Mouse (Mus musculus) brain, embryonic 18.5 days (tissue): Measurements from ENCODE around the gene Tcf19.
A peak's percentile ranks its signal among the peaks of the same experiment; 100 is the strongest.

Experiments
- DNase-seq: peaks from one replicate; pipeline ENCODE4 v3.0.0-alpha.2; 2012; ENCODE audit warnings: low read depth, low spot score

Gene Tcf19

GRCm38 (mm10) chr17:35516652-35517500 lies at the start of gene Tcf19, which contains the start of gene Cchcr1:
Gene Tcf19 (minus strand): TSS chr17:35516824.
Gene Cchcr1 (plus strand): TSS chr17:35517100.
- peak; percentile 93 for DNase-seq

- no peak for DNase-seq
Measured at GRCm38 (mm10) chr17:35558216-35558615, 41.6 kb upstream of the Tcf19 start.

- no peak for DNase-seq
Measured at GRCm38 (mm10) chr17:35557351-35557750, 40.7 kb upstream of the Tcf19 start.

GRCm38 (mm10) chr17:35556812-35557211 lies 40.2 kb upstream of the Tcf19 start:
- DNase-seq: no peak

- DNase-seq: no peak
Measured at GRCm38 (mm10) chr17:35556186-35556765, 39.7 kb upstream of the Tcf19 start.

- DNase-seq: no peak
Measured at GRCm38 (mm10) chr17:35554761-35555397, 38.3 kb upstream of the Tcf19 start.

- no peak for DNase-seq
Measured at GRCm38 (mm10) chr17:35554321-35554720, 37.7 kb upstream of the Tcf19 start.

- no peak for DNase-seq
Measured at GRCm38 (mm10) chr17:35551881-35552414, 35.3 kb upstream of the Tcf19 start, which contains the start of gene Cdsn. Gene Cdsn (plus strand): TSS chr17:35552128.

GRCm38 (mm10) chr17:35550871-35551270 lies 34.2 kb upstream of the Tcf19 start:
- no peak for DNase-seq

GRCm38 (mm10) chr17:35550143-35550494 lies 33.5 kb upstream of the Tcf19 start:
- no peak for DNase-seq

GRCm38 (mm10) chr17:35549437-35550142 lies 33.0 kb upstream of the Tcf19 start:
- DNase-seq: no peak

GRCm38 (mm10) chr17:35548636-35549035 lies 32.0 kb upstream of the Tcf19 start:
- DNase-seq: no peak

- DNase-seq: no peak
Measured at GRCm38 (mm10) chr17:35547465-35547864, 30.8 kb upstream of the Tcf19 start.

- no peak for DNase-seq
Measured at GRCm38 (mm10) chr17:35544680-35545079, 28.1 kb upstream of the Tcf19 start.

GRCm38 (mm10) chr17:35544001-35544400 lies 27.4 kb upstream of the Tcf19 start:
- no peak for DNase-seq

GRCm38 (mm10) chr17:35543412-35543861 lies 26.8 kb upstream of the Tcf19 start:
- DNase-seq: no peak

- no peak for DNase-seq
Measured at GRCm38 (mm10) chr17:35542761-35543411, 26.3 kb upstream of the Tcf19 start.

GRCm38 (mm10) chr17:35539540-35539939 lies 22.9 kb upstream of the Tcf19 start:
- DNase-seq: no peak

GRCm38 (mm10) chr17:35538476-35538875 lies 21.9 kb upstream of the Tcf19 start:
- DNase-seq: no peak

- DNase-seq: no peak
Measured at GRCm38 (mm10) chr17:35537421-35537820, 20.8 kb upstream of the Tcf19 start.

- peak; percentile 40 for DNase-seq
Measured at GRCm38 (mm10) chr17:35534343-35534742, 17.7 kb upstream of the Tcf19 start.
